Mouse (Mus musculus): ENCODE data around the gene Gm42715. TPM values are rescaled to one million over a fixed set of nuclear protein-coding genes. Genes with fewer than 3 reads are reported as not detected.
"Not testable (repeated sequence)": the region's sequence is repeated elsewhere in the genome, so short reads cannot be mapped to it uniquely, and the experiment has no call there.

Gene Gm42715
- total RNA-seq, 2 experiments from 2014 or later = 10.3 to 10.5 TPM

GRCm38 (mm10) chr7:127497382-127497781, 22.0 kb upstream of the Gm42715 start:
- no peak for DNase-seq

GRCm38 (mm10) chr7:127498407-127498806, 21.0 kb upstream of the Gm42715 start:
- peak; percentile 14 for DNase-seq

GRCm38 (mm10) chr7:127508291-127508690, 11.1 kb upstream of the Gm42715 start:
- no peak for DNase-seq

GRCm38 (mm10) chr7:127509830-127510229, 9.6 kb upstream of the Gm42715 start:
- not testable (repeated sequence) for DNase-seq

GRCm38 (mm10) chr7:127511241-127511640, 8.1 kb upstream of the Gm42715 start:
- DNase-seq = no peak

- peak; percentile 92 for DNase-seq
These were observed 7.6 kb upstream of the Gm42715 start, which contains the start of gene Srcap for GRCm38 (mm10) chr7:127511808-127512230. Gene Srcap (plus strand): TSS chr7:127511983.

- DNase-seq = peak; percentile 95
These were observed 7.0 kb upstream of the Gm42715 start for GRCm38 (mm10) chr7:127512231-127513015.

GRCm38 (mm10) chr7:127513016-127513390, 6.4 kb upstream of the Gm42715 start:
- peak; percentile 10 for DNase-seq

- no peak for DNase-seq
These were observed 5.6 kb upstream of the Gm42715 start for GRCm38 (mm10) chr7:127513781-127514180.

- DNase-seq = peak; percentile 14
These were observed 3.5 kb upstream of the Gm42715 start for GRCm38 (mm10) chr7:127515846-127516245.

- no peak for DNase-seq
These were observed 3.0 kb upstream of the Gm42715 start for GRCm38 (mm10) chr7:127516344-127516743.

- DNase-seq = no peak
These were observed 22.3 kb downstream of the Gm42715 start for GRCm38 (mm10) chr7:127541671-127542070.

GRCm38 (mm10) chr7:127549116-127549835, 29.9 kb downstream of the Gm42715 start:
- DNase-seq = no peak

GRCm38 (mm10) chr7:127551558-127551957, 32.2 kb downstream of the Gm42715 start:
- no peak for DNase-seq

- no peak for DNase-seq
These were observed 41.2 kb downstream of the Gm42715 start for GRCm38 (mm10) chr7:127560580-127560979.

- no peak for DNase-seq
These were observed 42.0 kb downstream of the Gm42715 start, which contains the start of gene Tmem265 for GRCm38 (mm10) chr7:127561340-127561858. Gene Tmem265 (plus strand): TSS chr7:127561390.

- no peak for DNase-seq
These were observed 45.2 kb downstream of the Gm42715 start for GRCm38 (mm10) chr7:127564381-127565150.

- peak; percentile 77 for DNase-seq
These were observed 53.6 kb downstream of the Gm42715 start, which contains the start of gene Phkg2 for GRCm38 (mm10) chr7:127572895-127573471. Gene Phkg2 (plus strand): TSS chr7:127573340.

GRCm38 (mm10) chr7:127573503-127574008, 54.2 kb downstream of the Gm42715 start:
- DNase-seq = no peak

GRCm38 (mm10) chr7:127574115-127574514, 54.7 kb downstream of the Gm42715 start:
- DNase-seq = no peak

- DNase-seq = no peak
These were observed 63.9 kb downstream of the Gm42715 start for GRCm38 (mm10) chr7:127583260-127583659.

GRCm38 (mm10) chr7:127585031-127585430, 65.6 kb downstream of the Gm42715 start:
- no peak for DNase-seq

Data from gastrocnemius, postnatal 10 days (tissue).